Mouse (Mus musculus): ENCODE data around the gene Myo16. TPM values are rescaled to one million over a fixed set of nuclear protein-coding genes. Genes with fewer than 3 reads are reported as not detected.

The Myo16 gene
- total RNA-seq, 2 experiments from 2014 or later: 1.2 to 1.6 TPM

GRCm38 (mm10) chr8:10175976-10176375, 22.3 kb downstream of the Myo16 start:
- DNase-seq: no peak

GRCm38 (mm10) chr8:10177131-10177530, 23.4 kb downstream of the Myo16 start:
- no peak for DNase-seq

- no peak for DNase-seq
Measured at GRCm38 (mm10) chr8:10178986-10179385, 25.3 kb downstream of the Myo16 start.

GRCm38 (mm10) chr8:10190607-10191006, 36.9 kb downstream of the Myo16 start:
- no peak for DNase-seq

GRCm38 (mm10) chr8:10198164-10198563, 44.5 kb downstream of the Myo16 start:
- no peak for DNase-seq

- DNase-seq: no peak
Measured at GRCm38 (mm10) chr8:10199301-10199700, 45.6 kb downstream of the Myo16 start.

GRCm38 (mm10) chr8:10200042-10200441, 46.3 kb downstream of the Myo16 start:
- no peak for DNase-seq

GRCm38 (mm10) chr8:10215023-10215422, 61.3 kb downstream of the Myo16 start:
- DNase-seq: no peak

- DNase-seq: no peak
Measured at GRCm38 (mm10) chr8:10219761-10220276, 66.1 kb downstream of the Myo16 start.

- DNase-seq: no peak
Measured at GRCm38 (mm10) chr8:10222770-10223169, 69.1 kb downstream of the Myo16 start.

- DNase-seq: no peak
Measured at GRCm38 (mm10) chr8:10223528-10224194, 70.0 kb downstream of the Myo16 start.

- DNase-seq: no peak
Measured at GRCm38 (mm10) chr8:10224305-10224971, 70.7 kb downstream of the Myo16 start.

GRCm38 (mm10) chr8:10225018-10225417, 71.3 kb downstream of the Myo16 start:
- no peak for DNase-seq

GRCm38 (mm10) chr8:10230746-10231369, 77.1 kb downstream of the Myo16 start:
- DNase-seq: no peak

- DNase-seq: no peak
Measured at GRCm38 (mm10) chr8:10234516-10234915, 80.8 kb downstream of the Myo16 start.

GRCm38 (mm10) chr8:10243344-10243743, 89.6 kb downstream of the Myo16 start:
- no peak for DNase-seq

GRCm38 (mm10) chr8:10249156-10249555, 95.4 kb downstream of the Myo16 start:
- no peak for DNase-seq

GRCm38 (mm10) chr8:10255741-10256140, 102.0 kb downstream of the Myo16 start:
- no peak for DNase-seq

GRCm38 (mm10) chr8:10256563-10256962, 102.9 kb downstream of the Myo16 start:
- DNase-seq: no peak

GRCm38 (mm10) chr8:10270094-10270493, 116.4 kb downstream of the Myo16 start:
- no peak for DNase-seq

GRCm38 (mm10) chr8:10292600-10292999, 138.9 kb downstream of the Myo16 start:
- no peak for DNase-seq

- DNase-seq: no peak
Measured at GRCm38 (mm10) chr8:10300797-10301196, 147.1 kb downstream of the Myo16 start.

- no peak for DNase-seq
Measured at GRCm38 (mm10) chr8:10303061-10303460, 149.3 kb downstream of the Myo16 start.
